Mouse (Mus musculus): ENCODE results near the gene Sorcs3. TPM values are rescaled to one million over a fixed set of nuclear protein-coding genes. Genes with fewer than 3 reads are reported as not detected.
A peak's percentile ranks its signal among the peaks of the same experiment; 100 is the strongest.

Gene Sorcs3
- polyA plus RNA-seq, 1 experiment from 2014 or later = 0.99 TPM

DNA sequence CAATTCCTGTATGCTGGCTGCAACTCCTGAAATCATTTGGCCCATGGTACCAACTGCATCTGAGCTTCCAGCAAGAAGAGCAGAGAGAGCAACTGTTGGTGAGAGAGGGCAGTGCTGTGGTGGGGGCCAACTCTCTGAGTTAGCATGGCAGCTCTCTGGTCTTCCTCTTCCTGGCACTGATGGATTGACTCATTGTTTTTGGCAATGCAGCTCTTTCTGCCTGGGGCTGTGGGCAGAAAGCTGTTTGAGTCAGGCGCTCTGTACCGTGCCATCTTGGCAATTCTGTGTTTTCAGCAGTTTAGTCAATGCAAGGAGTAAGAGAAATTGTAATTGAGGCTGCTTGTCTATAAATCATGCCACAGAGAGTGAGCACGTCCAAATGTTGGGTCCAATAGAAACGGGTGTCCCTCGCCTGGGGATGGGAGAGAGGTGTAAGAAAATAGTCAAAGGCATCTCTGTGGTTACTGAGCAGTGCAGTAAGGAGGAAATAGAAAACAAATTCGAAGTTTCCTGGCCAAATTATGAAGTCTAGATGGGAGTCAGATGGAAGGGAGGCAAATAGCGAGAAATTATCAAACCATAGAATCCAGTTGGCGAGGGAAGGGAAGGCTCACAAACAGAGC, 379.2 kb downstream of the Sorcs3 start:
- H3K4me1 ChIP-seq = no peaks in the 10 kb centered on the region

DNA sequence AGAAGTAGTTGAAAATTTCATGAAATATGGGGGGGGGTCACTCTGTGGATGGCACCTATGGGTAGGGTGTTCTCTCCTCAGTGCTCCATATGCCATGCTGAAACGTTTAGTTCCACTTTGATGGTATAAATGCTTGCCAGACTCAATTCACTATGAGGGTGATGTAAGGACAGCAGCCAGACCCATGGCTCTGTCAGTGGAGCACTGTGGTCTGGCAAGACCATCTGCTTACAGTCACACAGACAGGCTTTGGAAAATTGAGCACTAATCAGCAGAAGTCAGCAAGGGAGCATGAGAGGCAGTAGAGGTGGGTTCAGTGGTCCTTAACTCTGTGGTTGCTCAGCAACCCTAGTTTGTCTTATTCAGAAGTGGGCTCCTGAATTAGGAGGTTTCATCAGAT, 411.1 kb downstream of the Sorcs3 start:
- Histone ChIP-seq H3K36me3 (no peaks in the 10 kb centered on the region), H3K27me3 (ENCODE audit: low read depth, poor library complexity, severe bottlenecking) (no peaks in the 10 kb centered on the region), H3K9me3 (replicated peaks) (no peaks in the 10 kb centered on the region), H3K4me3 (no peak overlapping the region), H3K4me1 (no peaks in the 10 kb centered on the region), H3K27ac (replicated peaks) (no peak overlapping the region)
- 68% methylated on average over 1 of the region's 1 CpGs for WGBS
- DNase-seq (ENCODE audit: low spot score) = no peak

More for the DNA sequence above, 379.2 kb downstream of the Sorcs3 start:
- no peak for DNase-seq (ENCODE audit: low spot score)
- no peaks in the 10 kb centered on the region for H3K27me3 ChIP-seq (ENCODE audit: low read depth, poor library complexity, severe bottlenecking)
- no peak overlapping the region for H3K27ac ChIP-seq (replicated peaks)
- no peaks in the 10 kb centered on the region for H3K36me3 ChIP-seq
- H3K9me3 ChIP-seq (replicated peaks) = no peaks in the 10 kb centered on the region
- H3K4me3 ChIP-seq = no peak overlapping the region
- 90% methylated on average over 8 of the region's 8 CpGs for WGBS

DNA sequence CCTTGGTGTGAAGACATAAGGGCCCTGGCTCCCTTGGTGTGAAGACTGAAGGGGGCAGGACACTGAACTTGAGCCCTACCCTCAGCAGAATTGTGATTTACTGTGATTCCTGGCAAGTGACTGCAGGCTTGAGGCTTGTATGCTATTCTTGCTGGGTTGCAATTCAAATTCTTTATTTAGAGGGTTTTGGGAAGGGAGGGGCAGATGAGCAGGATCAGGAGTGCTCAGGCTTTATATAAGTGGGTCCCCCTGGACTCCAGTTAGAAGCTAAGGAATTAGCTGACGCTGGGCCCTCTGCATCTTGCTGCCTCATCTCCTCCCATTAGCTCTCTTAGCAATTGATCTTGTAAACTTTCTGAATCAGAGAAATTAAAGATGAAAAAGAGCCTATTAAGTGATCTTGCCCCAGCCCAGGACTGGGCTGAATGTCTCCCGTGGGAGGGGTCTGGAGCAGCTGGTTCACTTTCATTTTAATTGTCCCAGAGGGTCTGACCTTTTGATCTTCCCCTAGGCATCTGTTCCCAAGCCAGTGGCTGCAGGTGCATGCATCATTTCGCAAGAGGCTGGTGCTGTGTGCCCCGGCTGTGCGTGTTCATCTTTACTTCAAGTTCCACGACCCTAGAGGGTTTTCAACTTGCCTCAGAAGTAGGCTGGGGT, 425.0 kb downstream of the Sorcs3 start:
- 69% methylated on average over 6 of the region's 6 CpGs for WGBS
- H3K4me3 ChIP-seq = no peak overlapping the region
- no peaks in the 10 kb centered on the region for H3K36me3 ChIP-seq
- no peak overlapping the region for H3K27ac ChIP-seq (replicated peaks)
- H3K4me1 ChIP-seq = peaks cover 10% of the 10 kb centered on the region; the same call in 1 of the 2 replicates
- no peaks in the 10 kb centered on the region for H3K9me3 ChIP-seq (replicated peaks)
- DNase-seq (ENCODE audit: low spot score) = peak; percentile 21
- H3K27me3 ChIP-seq (ENCODE audit: low read depth, poor library complexity, severe bottlenecking) = no peaks in the 10 kb centered on the region

DNA sequence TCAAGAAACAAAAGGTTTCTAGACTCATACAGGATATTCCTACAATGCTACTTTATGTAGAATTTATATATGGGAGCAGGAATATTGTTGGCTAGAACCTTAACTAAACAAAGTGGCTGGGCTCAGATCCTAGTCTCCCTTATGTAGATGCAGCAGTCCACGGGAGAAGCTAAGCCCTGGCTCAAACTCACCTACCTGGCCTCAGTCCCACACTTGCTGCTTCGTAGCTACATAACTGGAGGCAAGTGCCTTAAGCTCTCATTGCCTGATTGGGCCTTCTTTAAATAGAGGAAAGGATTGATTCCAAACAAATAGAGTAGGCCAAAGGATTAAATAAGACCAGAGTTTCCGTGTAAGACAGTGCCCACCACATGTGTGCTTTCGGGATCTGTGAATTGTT, 436.7 kb downstream of the Sorcs3 start:
- Histone ChIP-seq H3K4me1 (peaks cover 10% of the 10 kb centered on the region), H3K9me3 (replicated peaks) (no peaks in the 10 kb centered on the region), H3K27me3 (ENCODE audit: low read depth, poor library complexity, severe bottlenecking) (no peaks in the 10 kb centered on the region), H3K4me3 (no peak overlapping the region), H3K36me3 (no peaks in the 10 kb centered on the region), H3K27ac (replicated peaks) (no peak overlapping the region)
- WGBS = 88% methylated on average over 4 of the region's 4 CpGs
- DNase-seq (ENCODE audit: low spot score) = no peak

DNA sequence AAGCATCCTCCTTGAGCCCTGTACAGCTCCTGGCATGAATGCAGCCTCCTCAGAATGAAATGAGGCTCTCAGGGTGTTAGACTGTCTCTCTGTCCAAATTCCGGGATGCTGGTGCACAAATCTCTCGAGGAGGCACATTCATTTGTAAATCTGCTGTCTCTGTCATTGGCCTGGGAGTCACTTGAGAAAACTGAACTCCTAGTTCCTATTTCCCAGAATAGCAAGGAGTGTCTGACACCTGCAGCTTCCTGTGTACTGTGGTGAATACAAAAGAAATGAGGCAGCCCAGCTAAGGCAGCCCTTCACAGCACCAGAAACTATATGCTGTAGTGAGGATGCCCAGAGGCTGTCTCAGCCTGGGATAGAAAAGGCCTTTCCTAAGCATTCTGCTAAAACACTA, 444.1 kb downstream of the Sorcs3 start:
- H3K4me3 ChIP-seq = no peak overlapping the region
- no peaks in the 10 kb centered on the region for H3K27me3 ChIP-seq (ENCODE audit: low read depth, poor library complexity, severe bottlenecking)
- no peaks in the 10 kb centered on the region for H3K9me3 ChIP-seq (replicated peaks)
- DNase-seq (ENCODE audit: low spot score) = no peak
- no peak overlapping the region for H3K27ac ChIP-seq (replicated peaks)
- 74% methylated on average over 2 of the region's 2 CpGs for WGBS
- H3K36me3 ChIP-seq = no peaks in the 10 kb centered on the region
- peaks cover 6% of the 10 kb centered on the region; the same call in 1 of the 2 replicates for H3K4me1 ChIP-seq

DNA sequence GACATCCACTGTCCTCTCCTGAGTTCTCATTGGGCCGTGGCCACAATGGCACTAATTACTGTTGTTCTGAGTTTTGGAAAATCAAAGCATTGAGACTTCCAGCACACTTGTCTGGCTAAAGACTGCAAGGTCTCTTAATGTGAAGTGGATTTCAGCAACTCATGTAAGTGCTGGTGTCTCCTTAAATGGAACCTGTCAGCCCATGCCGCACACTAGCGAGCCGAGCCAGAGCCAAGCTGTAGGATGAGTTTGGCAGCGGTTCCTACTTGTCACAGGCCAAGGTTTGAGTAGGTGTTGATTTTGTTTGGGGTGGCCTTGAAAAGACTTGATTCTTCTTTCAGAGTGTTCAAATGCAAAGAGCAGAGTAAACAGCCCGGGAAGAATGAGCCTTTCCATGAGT, 445.8 kb downstream of the Sorcs3 start:
- no peaks in the 10 kb centered on the region for H3K9me3 ChIP-seq (replicated peaks)
- no peak overlapping the region for H3K27ac ChIP-seq (replicated peaks)
- no peaks in the 10 kb centered on the region for H3K27me3 ChIP-seq (ENCODE audit: low read depth, poor library complexity, severe bottlenecking)
- no peak for DNase-seq (ENCODE audit: low spot score)
- H3K4me3 ChIP-seq = no peak overlapping the region
- no peaks in the 10 kb centered on the region for H3K36me3 ChIP-seq
- 0 out of 2 replicates have a peak, but pooled peaks cover 3% of the 10 kb centered on the region for H3K4me1 ChIP-seq
- 85% methylated on average over 6 of the region's 6 CpGs for WGBS

DNA sequence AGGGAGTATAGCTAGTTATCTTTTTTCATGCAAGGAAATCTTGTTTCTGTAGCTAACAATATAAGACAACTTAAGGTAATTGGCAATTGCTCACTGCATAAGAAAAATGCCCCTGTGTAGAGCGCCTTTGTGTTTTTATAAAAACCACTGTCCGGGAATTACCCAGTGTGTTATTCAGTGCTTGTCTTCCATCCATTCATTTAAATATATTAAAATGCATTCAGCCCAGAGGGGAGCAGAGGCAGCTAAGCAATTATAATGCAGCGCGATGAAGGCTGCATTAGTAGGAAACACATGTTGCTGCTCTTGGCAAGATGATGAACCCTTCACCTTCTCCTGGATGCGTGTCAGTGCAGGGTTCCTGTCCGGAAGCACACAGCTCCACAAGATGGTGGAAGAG, 454.4 kb downstream of the Sorcs3 start:
- 88% methylated on average over 6 of the region's 6 CpGs for WGBS
- no peak for DNase-seq (ENCODE audit: low spot score)

DNA sequence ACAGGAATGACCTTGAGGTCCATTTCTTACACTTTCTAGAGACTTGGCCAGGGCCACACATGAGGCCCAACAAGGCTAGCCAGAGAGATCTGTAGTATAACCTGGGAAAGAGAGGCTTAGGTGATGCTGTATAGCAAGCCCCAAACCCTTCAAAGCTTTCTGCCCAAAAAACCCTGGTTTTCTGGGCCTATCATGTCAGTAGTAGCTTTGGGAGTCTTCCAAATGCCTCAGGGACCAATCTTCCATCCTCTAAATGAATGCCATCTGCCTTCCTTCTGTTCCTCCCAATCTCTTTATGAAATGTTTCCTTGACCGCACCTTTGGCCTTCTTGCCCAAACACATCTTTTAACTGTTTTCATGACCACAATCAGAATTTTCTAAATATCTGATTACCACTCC, 474.1 kb downstream of the Sorcs3 start:
- H3K36me3 ChIP-seq = no peaks in the 10 kb centered on the region
- H3K4me1 ChIP-seq = no peaks in the 10 kb centered on the region
- H3K27me3 ChIP-seq (ENCODE audit: low read depth, poor library complexity, severe bottlenecking) = no peaks in the 10 kb centered on the region
- no peaks in the 10 kb centered on the region for H3K9me3 ChIP-seq (replicated peaks)
- WGBS = 89% methylated on average over 1 of the region's 1 CpGs
- no peak overlapping the region for H3K4me3 ChIP-seq
- H3K27ac ChIP-seq (replicated peaks) = no peak overlapping the region
- DNase-seq (ENCODE audit: low spot score) = no peak

More for the DNA sequence above, 454.4 kb downstream of the Sorcs3 start:
- no peak overlapping the region for H3K27ac ChIP-seq (replicated peaks)
- H3K9me3 ChIP-seq (replicated peaks) = no peaks in the 10 kb centered on the region
- H3K27me3 ChIP-seq (ENCODE audit: low read depth, poor library complexity, severe bottlenecking) = no peaks in the 10 kb centered on the region
- no peaks in the 10 kb centered on the region for H3K36me3 ChIP-seq
- no peak overlapping the region for H3K4me3 ChIP-seq
- peaks cover 8% of the 10 kb centered on the region for H3K4me1 ChIP-seq

DNA sequence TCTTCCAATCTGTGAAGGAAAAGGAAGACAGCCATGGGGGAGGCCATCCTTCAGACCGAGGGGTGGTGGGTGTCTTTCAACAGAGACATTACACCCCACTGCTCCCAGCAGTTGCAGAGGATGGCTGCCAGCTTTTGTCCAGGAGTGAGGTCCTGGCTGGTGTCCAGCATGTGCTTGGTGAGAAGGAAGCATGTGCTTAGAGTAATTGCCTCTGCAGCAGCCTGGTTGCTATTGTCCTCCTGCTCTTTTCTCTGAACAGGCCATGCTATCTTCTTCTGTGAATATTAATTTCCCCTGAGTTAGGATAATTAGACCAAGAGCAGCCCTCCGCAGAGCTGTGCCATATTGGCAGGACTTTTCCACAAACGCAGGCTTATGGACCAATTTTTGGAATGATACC, 476.7 kb downstream of the Sorcs3 start:
- H3K27me3 ChIP-seq (ENCODE audit: low read depth, poor library complexity, severe bottlenecking) = no peaks in the 10 kb centered on the region
- WGBS = 87% methylated on average over 3 of the region's 3 CpGs
- H3K27ac ChIP-seq (replicated peaks) = no peak overlapping the region
- H3K36me3 ChIP-seq = no peaks in the 10 kb centered on the region
- H3K4me3 ChIP-seq = no peak overlapping the region
- no peaks in the 10 kb centered on the region for H3K9me3 ChIP-seq (replicated peaks)
- DNase-seq (ENCODE audit: low spot score) = no peak
- H3K4me1 ChIP-seq = no peaks in the 10 kb centered on the region

DNA sequence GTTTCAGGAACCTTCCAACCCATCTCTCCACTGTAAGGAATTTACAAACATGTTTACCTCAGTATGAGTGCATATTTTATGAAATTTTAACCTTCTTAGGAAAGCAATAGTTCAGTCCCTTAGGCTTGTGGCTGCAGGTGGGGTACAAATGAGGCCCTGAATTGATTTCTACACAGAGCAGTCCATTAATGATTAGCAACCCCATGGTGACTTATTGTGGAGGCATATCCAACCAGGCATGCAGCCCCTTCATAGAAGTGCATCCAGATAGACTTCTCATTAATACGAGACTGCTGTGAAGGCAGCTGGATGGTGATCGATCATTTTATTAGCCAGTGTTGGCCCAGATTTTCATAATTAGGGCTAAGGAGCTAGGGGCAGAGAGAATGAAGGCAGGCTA, 480.5 kb downstream of the Sorcs3 start:
- DNase-seq (ENCODE audit: low spot score) = no peak
- H3K4me3 ChIP-seq = no peak overlapping the region
- 91% methylated on average over 2 of the region's 2 CpGs for WGBS
- H3K4me1 ChIP-seq = no peaks in the 10 kb centered on the region
- no peaks in the 10 kb centered on the region for H3K9me3 ChIP-seq (replicated peaks)
- H3K27me3 ChIP-seq (ENCODE audit: low read depth, poor library complexity, severe bottlenecking) = no peaks in the 10 kb centered on the region
- H3K36me3 ChIP-seq = no peaks in the 10 kb centered on the region
- no peak overlapping the region for H3K27ac ChIP-seq (replicated peaks)

DNA sequence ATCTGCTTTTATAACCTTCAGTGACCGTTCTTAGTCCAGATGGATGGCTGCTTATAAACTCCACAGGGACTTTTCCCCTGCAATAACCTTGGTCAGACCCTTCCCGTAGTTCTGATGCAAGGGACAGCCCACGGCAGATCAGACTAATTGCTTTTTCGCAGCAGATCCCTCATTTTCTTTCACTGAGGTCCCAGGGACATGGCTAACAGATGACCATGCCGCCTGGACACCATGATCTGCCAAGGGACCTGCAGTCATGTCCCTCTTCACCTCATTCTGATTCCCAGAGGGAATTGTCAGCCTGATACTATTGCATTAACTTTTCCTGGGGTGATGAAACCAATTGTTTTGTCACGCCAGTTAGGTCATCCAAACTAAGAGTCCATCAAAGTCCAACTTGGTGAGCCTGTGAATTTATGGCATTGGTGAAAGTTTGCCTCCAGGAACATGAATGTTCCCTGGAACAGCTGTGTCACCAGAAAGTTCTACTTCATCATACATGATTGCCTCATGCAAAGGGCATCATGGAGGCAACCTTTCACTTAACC, 494.4 kb downstream of the Sorcs3 start:
- H3K4me1 ChIP-seq = no peaks in the 10 kb centered on the region
- WGBS = 79% methylated on average over 6 of the region's 6 CpGs
- H3K27me3 ChIP-seq (ENCODE audit: low read depth, poor library complexity, severe bottlenecking) = no peaks in the 10 kb centered on the region
- DNase-seq (ENCODE audit: low spot score) = no peak
- no peak overlapping the region for H3K27ac ChIP-seq (replicated peaks)
- H3K36me3 ChIP-seq = no peaks in the 10 kb centered on the region
- H3K9me3 ChIP-seq (replicated peaks) = no peaks in the 10 kb centered on the region
- H3K4me3 ChIP-seq = no peak overlapping the region

DNA sequence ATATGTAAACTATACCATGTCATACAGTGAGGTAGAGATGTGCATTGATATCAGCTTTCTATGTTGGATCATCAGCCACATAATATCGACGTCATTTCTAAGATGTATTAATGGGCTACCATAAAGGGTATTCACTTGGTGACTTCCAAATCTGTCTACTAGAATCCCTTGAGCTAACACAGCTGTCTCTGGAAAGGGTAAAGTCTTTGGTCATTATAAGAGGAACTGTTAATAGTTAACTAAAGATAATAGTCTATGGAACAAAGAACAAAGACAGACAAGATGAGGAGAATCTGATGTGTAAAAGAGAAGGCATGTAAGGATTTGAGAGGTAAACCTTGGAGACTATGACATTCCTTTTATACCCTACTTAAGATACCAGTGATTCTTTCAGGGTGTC, 497.9 kb downstream of the Sorcs3 start:
- peaks cover 7% of the 10 kb centered on the region for H3K4me1 ChIP-seq
- 94% methylated on average over 2 of the region's 2 CpGs for WGBS
- no peak overlapping the region for H3K27ac ChIP-seq (replicated peaks)
- H3K27me3 ChIP-seq (ENCODE audit: low read depth, poor library complexity, severe bottlenecking) = no peaks in the 10 kb centered on the region
- H3K36me3 ChIP-seq = no peaks in the 10 kb centered on the region
- no peak overlapping the region for H3K4me3 ChIP-seq
- no peaks in the 10 kb centered on the region for H3K9me3 ChIP-seq (replicated peaks)
- no peak for DNase-seq (ENCODE audit: low spot score)

DNA sequence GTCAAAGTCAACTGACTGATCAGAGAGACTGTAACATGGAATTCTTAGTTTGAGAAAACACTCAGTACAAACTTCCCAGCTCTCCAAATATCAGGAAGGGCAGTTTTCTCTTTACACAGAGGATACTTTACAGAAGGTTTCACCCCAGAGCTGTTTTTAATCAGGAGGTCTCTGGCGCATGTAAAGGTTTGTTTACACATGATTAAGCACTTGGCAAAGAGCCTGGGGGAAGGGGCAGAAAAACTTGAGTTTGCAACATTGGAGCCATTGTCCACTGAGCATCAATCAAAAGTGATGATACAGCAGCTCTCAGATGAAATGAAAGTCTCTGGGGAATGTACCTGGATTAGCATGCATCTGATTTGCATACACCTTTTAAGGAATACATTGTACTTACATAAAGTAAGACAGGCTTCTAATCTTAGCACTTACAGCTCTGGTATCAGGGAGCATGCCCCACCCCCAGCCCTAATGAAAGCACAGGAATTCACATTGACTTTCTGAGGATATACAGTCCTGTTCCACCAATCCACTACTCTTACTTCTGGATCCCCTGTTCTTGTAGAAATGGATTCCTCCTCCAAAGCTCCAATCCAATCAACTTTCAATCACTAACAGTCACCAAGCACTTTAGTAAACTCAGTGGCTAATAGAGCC, 500.6 kb downstream of the Sorcs3 start:
- Histone ChIP-seq H3K27ac (replicated peaks) (no peak overlapping the region), H3K27me3 (ENCODE audit: low read depth, poor library complexity, severe bottlenecking) (no peaks in the 10 kb centered on the region), H3K4me1 (peaks cover 7% of the 10 kb centered on the region), H3K36me3 (no peaks in the 10 kb centered on the region), H3K9me3 (replicated peaks) (no peaks in the 10 kb centered on the region), H3K4me3 (no peak overlapping the region)
- 33% methylated on average over 1 of the region's 1 CpGs for WGBS
- no peak for DNase-seq (ENCODE audit: low spot score)

Measured in midbrain, embryonic 10.5 days (tissue).